Comparison of ENCODE assay signal across 15 mouse cellular contexts in genomic region chr15:35238691-35239090, GRCm38 (mm10).
"Had no signal": no experiment of that assay in that cellular context is flagged by ENCODE, and none has a peak within 500 bp of the region (broad histone marks: within the 10 kb centered on the region; RNA-seq: fewer than 3 reads in every experiment).

No protein-coding gene starts in this region.

- H3K4me2 ChIP-seq: lung, embryonic 14.5 days; midbrain, embryonic 12.5 days; midbrain, embryonic 15.5 days; neural tube, embryonic 13.5 days; stomach, embryonic 15.5 days had no signal

- ATAC-seq: midbrain, embryonic 15.5 days had no signal

- H3K9ac ChIP-seq: liver, embryonic 14.5 days; lung, embryonic 14.5 days; midbrain, embryonic 12.5 days; midbrain, embryonic 15.5 days; neural tube, embryonic 13.5 days; stomach, embryonic 15.5 days had no signal

- H3K27me3 ChIP-seq: midbrain, embryonic 12.5 days; midbrain, embryonic 15.5 days; neural tube, embryonic 13.5 days; stomach, embryonic 15.5 days had no signal

- H3K27ac ChIP-seq: liver, embryonic 14.5 days; midbrain, embryonic 10.5 days; midbrain, embryonic 12.5 days; midbrain, embryonic 15.5 days; neural tube, embryonic 13.5 days; stomach, embryonic 15.5 days; stomach, postnatal 0 days had no signal

- H3K9me3 ChIP-seq: midbrain, embryonic 10.5 days; midbrain, embryonic 12.5 days; midbrain, embryonic 15.5 days; neural tube, embryonic 13.5 days; stomach, embryonic 15.5 days had no signal

- H3K4me1 ChIP-seq: midbrain, embryonic 10.5 days; midbrain, embryonic 12.5 days; midbrain, embryonic 15.5 days; neural tube, embryonic 13.5 days; stomach, embryonic 15.5 days had no signal

- DNase-seq: lung, adult 18-20 months; lung, postnatal 10 days; lung, postnatal 4 days; right cerebral cortex, postnatal 14 days; thymus, postnatal 14 days; thymus, postnatal 36 days had no signal

- H3K4me3 ChIP-seq: midbrain, embryonic 10.5 days; midbrain, embryonic 12.5 days; midbrain, embryonic 15.5 days; myocyte; neural tube, embryonic 13.5 days; stomach, embryonic 15.5 days had no signal

- H3K36me3 ChIP-seq: midbrain, embryonic 10.5 days; midbrain, embryonic 12.5 days; midbrain, embryonic 15.5 days; neural tube, embryonic 13.5 days; stomach, embryonic 15.5 days had no signal
